Mouse (Mus musculus): ENCODE results near the gene Pdzrn3. TPM values are rescaled to one million over a fixed set of nuclear protein-coding genes. Genes with fewer than 3 reads are reported as not detected.

Gene Pdzrn3
- polyA plus RNA-seq, 1 experiment from 2014 or later, result 18.9 TPM

DNA sequence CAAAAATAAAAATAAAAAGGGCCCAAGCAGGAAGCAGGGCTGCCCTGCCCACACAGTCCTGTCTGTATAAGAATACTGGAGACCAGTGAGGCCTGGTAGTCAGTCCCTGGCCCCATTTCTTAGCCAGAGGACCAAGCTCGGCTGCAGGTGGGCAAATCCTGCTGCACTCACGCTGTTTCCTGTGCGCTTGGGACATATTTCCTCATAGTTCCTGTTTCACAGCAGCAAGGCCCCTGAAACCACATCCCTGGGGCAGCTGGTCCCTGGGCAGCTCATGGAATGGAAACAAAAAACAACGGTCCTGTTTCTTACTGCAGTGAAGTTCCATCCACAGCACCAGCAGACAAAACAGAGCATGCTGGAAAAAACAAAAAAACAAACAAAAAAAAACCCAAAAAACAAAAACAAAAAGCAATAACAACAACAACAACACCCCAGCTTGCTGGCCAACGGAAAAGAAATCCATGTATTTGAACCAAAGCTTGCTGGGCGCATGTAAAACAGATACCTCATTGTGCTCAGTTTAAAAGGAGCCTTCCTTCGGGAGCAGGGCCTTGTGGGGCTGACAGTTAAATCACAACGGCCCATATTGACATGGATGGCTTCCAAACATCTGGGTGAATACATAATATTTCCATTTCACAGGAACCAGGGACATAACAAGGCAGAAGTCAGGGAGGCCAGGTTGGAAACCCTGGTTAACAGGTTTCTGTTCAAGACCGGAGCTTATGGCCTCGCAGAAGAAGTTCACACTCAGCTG, 108.2 kb downstream of the Pdzrn3 start:
- 39% methylated on average over 10 of the region's 10 CpGs for WGBS
- H3K36me3 ChIP-seq (ENCODE audit: control insufficient read depth, insufficient read depth, low read length), result no peaks in the 10 kb centered on the region
- no peak overlapping the region for H3K9ac ChIP-seq (ENCODE audit: low read depth, low read length)
- no peak for ATAC-seq
- H3K4me1 ChIP-seq (ENCODE audit: control insufficient read depth, insufficient read depth, low read depth, low read length), result no peaks in the 10 kb centered on the region
- H3K4me3 ChIP-seq (ENCODE audit: low read length), result no peak overlapping the region
- no peaks in the 10 kb centered on the region for H3K27me3 ChIP-seq (replicated peaks; ENCODE audit: control insufficient read depth, insufficient read depth, low read length)
- H3K27ac ChIP-seq (ENCODE audit: low read depth, low read length), result no peak overlapping the region
- H3K4me2 ChIP-seq (ENCODE audit: low read length), result no peak overlapping the region
- no peaks in the 10 kb centered on the region for H3K9me3 ChIP-seq (ENCODE audit: control insufficient read depth, low read length)

DNA sequence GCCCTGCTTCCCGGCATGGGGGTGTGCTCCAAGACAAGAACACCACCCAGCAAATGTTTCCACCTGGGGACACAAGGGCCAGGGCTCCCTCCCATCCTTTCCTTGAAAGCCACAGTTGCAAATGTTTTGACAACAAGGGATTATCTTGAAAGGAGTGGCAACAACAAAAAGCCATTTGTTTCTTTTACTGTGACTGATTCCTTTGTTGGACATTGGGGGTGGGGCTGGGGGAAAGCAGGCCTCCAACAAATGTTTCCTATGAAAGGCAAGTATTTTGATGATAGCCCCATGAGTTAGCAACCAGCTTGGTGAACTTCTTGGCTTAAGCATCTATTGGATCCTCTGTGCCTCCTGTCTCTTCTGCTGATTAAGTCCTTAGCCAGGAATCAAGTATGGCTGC, 109.4 kb downstream of the Pdzrn3 start:
- no peak for ATAC-seq
- H3K4me3 ChIP-seq (ENCODE audit: low read length), result no peak overlapping the region
- peaks cover 5% of the 10 kb centered on the region for H3K4me1 ChIP-seq (ENCODE audit: control insufficient read depth, insufficient read depth, low read depth, low read length)
- H3K27ac ChIP-seq (ENCODE audit: low read depth, low read length), result no peak overlapping the region
- H3K36me3 ChIP-seq (ENCODE audit: control insufficient read depth, insufficient read depth, low read length), result no peaks in the 10 kb centered on the region
- no peaks in the 10 kb centered on the region for H3K9me3 ChIP-seq (ENCODE audit: control insufficient read depth, low read length)
- H3K27me3 ChIP-seq (replicated peaks; ENCODE audit: control insufficient read depth, insufficient read depth, low read length), result no peaks in the 10 kb centered on the region
- H3K9ac ChIP-seq (ENCODE audit: low read depth, low read length), result no peak overlapping the region
- WGBS, result 20% methylated on average over 1 of the region's 1 CpGs
- no peak overlapping the region for H3K4me2 ChIP-seq (ENCODE audit: low read length)

DNA sequence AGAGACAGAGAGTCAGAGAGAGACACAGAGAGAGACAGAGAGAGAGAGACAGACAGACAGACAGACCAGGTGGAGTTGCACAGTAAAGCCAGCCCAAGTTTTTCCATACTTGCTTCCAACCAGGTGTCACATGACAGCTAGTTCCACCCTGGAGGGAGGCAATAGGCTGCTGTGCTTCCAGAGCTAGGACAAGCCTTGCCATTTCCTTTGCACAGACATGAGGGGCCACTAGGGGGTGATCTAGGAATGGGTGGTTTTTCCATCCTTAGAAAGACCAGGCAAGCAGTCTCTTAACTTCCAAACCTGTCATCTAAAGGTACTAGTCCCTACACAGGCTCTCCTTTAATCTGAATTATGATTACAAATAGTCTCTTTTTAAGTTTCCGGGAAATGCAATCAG, 110.9 kb downstream of the Pdzrn3 start:
- Histone ChIP-seq H3K27me3 (replicated peaks; ENCODE audit: control insufficient read depth, insufficient read depth, low read length) (no peaks in the 10 kb centered on the region), H3K4me3 (ENCODE audit: low read length) (no peak overlapping the region), H3K27ac (ENCODE audit: low read depth, low read length) (no peak overlapping the region), H3K9me3 (ENCODE audit: control insufficient read depth, low read length) (no peaks in the 10 kb centered on the region), H3K4me2 (ENCODE audit: low read length) (no peak overlapping the region), H3K4me1 (ENCODE audit: control insufficient read depth, insufficient read depth, low read depth, low read length) (peaks cover 5% of the 10 kb centered on the region), H3K36me3 (ENCODE audit: control insufficient read depth, insufficient read depth, low read length) (no peaks in the 10 kb centered on the region), H3K9ac (ENCODE audit: low read depth, low read length) (no peak overlapping the region)
- 48% methylated on average over 1 of the region's 1 CpGs for WGBS
- peak; percentile 56; the same call in 1 of the 2 replicates for ATAC-seq

DNA sequence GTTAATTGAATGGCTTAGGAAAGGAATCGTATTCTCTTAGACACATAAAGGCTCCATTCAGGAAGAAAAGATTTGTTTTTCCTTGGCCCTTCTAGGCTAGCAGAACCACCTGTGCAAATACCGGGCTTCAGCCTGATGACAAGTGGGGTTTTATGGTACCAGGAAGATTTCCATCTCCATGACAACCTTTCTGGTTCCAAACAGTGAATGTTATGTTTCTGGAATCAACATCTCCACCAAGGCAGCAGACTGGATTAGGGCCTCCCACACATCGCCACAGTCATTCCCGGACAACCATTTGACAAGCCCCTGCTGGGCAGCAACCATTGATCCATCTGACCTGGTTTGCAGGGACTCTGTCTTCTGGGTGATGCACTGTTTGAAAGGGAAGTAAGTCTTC, 114.2 kb downstream of the Pdzrn3 start:
- Histone ChIP-seq H3K9ac (ENCODE audit: low read depth, low read length) (no peak overlapping the region), H3K27me3 (replicated peaks; ENCODE audit: control insufficient read depth, insufficient read depth, low read length) (no peaks in the 10 kb centered on the region), H3K36me3 (ENCODE audit: control insufficient read depth, insufficient read depth, low read length) (no peaks in the 10 kb centered on the region), H3K27ac (ENCODE audit: low read depth, low read length) (no peak overlapping the region), H3K9me3 (ENCODE audit: control insufficient read depth, low read length) (no peaks in the 10 kb centered on the region), H3K4me2 (ENCODE audit: low read length) (no peak overlapping the region), H3K4me1 (ENCODE audit: control insufficient read depth, insufficient read depth, low read depth, low read length) (peaks cover 5% of the 10 kb centered on the region), H3K4me3 (ENCODE audit: low read length) (no peak overlapping the region)
- 22% methylated on average over 4 of the region's 4 CpGs for WGBS
- ATAC-seq, result peak; percentile 21; the same call in 1 of the 2 replicates

DNA sequence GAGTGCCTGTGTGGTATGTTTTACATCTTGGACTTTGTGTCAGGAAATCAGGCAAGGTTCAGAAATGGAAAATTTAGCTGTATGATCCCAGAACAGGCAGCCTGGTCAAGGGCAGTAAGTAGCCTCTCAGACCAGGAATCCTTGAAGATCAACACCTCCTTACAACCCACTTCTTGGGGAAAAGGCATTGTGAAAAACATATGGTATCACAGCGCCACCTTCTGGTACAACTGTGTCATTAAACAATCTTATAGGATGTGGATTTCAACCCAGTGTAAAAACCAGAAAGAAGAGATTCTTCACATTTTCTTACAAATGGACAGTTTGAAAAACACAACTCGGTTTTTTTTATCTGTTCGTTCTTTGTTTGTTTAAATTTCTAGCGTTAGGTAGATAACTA, 116.2 kb downstream of the Pdzrn3 start:
- Histone ChIP-seq H3K9ac (ENCODE audit: low read depth, low read length) (no peak overlapping the region), H3K4me3 (ENCODE audit: low read length) (no peak overlapping the region), H3K4me1 (ENCODE audit: control insufficient read depth, insufficient read depth, low read depth, low read length) (peaks cover 5% of the 10 kb centered on the region), H3K27me3 (replicated peaks; ENCODE audit: control insufficient read depth, insufficient read depth, low read length) (no peaks in the 10 kb centered on the region), H3K27ac (ENCODE audit: low read depth, low read length) (no peak overlapping the region), H3K36me3 (ENCODE audit: control insufficient read depth, insufficient read depth, low read length) (no peaks in the 10 kb centered on the region), H3K4me2 (ENCODE audit: low read length) (no peak overlapping the region), H3K9me3 (ENCODE audit: control insufficient read depth, low read length) (no peaks in the 10 kb centered on the region)
- ATAC-seq, result no peak; the same call in 1 of the 2 replicates
- 6% methylated on average over 4 of the region's 4 CpGs for WGBS

DNA sequence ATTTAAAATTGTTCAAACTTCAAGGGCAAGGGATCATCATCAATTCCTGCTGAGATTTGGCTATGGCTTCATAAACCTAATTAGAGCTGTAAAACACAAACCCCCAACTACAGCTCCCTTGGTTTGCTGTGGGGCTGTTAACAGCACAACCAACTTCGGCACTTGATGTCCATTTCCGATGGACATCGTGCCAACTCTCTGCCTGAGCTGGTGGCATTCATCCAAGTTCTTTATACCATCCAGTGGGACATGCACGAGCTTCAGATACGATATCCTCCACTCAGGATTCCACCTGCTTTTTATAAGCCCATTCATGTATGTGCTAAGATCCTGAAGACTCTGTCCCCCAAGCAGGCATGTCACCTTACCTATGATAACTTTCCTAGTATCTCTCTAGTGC, 118.3 kb downstream of the Pdzrn3 start:
- H3K9ac ChIP-seq (ENCODE audit: low read depth, low read length), result no peak overlapping the region
- no peak overlapping the region for H3K27ac ChIP-seq (ENCODE audit: low read depth, low read length)
- H3K27me3 ChIP-seq (replicated peaks; ENCODE audit: control insufficient read depth, insufficient read depth, low read length), result no peaks in the 10 kb centered on the region
- no peak overlapping the region for H3K4me2 ChIP-seq (ENCODE audit: low read length)
- peaks cover 5% of the 10 kb centered on the region for H3K4me1 ChIP-seq (ENCODE audit: control insufficient read depth, insufficient read depth, low read depth, low read length)
- H3K36me3 ChIP-seq (ENCODE audit: control insufficient read depth, insufficient read depth, low read length), result no peaks in the 10 kb centered on the region
- H3K9me3 ChIP-seq (ENCODE audit: control insufficient read depth, low read length), result no peaks in the 10 kb centered on the region
- 52% methylated on average over 5 of the region's 5 CpGs for WGBS
- no peak overlapping the region for H3K4me3 ChIP-seq (ENCODE audit: low read length)
- no peak for ATAC-seq

DNA sequence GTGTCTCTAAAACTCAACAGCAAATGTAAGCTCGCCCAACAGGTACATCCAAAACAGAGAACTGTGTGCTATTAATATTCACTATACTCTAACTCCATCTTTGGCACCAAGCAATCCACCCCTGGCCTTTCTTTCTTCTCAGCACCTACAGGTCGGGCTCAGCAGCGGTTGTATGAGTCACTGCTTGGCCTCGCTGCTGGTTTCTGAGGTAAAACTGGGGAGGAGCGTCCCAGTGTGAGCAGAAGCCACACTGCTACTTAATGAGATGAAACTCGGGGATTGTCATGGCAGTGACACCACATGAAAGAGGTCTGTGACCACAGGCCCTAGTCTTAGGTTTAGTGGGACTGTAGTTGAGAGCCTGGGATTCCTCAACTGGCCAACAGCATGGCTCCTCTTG, 120.3 kb downstream of the Pdzrn3 start:
- H3K4me2 ChIP-seq (ENCODE audit: low read length), result no peak overlapping the region
- H3K9ac ChIP-seq (ENCODE audit: low read depth, low read length), result no peak overlapping the region
- H3K4me3 ChIP-seq (ENCODE audit: low read length), result no peak overlapping the region
- H3K9me3 ChIP-seq (ENCODE audit: control insufficient read depth, low read length), result no peaks in the 10 kb centered on the region
- 85% methylated on average over 6 of the region's 6 CpGs for WGBS
- no peak overlapping the region for H3K27ac ChIP-seq (ENCODE audit: low read depth, low read length)
- H3K4me1 ChIP-seq (ENCODE audit: control insufficient read depth, insufficient read depth, low read depth, low read length), result peaks cover 5% of the 10 kb centered on the region
- H3K27me3 ChIP-seq (replicated peaks; ENCODE audit: control insufficient read depth, insufficient read depth, low read length), result no peaks in the 10 kb centered on the region
- H3K36me3 ChIP-seq (ENCODE audit: control insufficient read depth, insufficient read depth, low read length), result no peaks in the 10 kb centered on the region
- no peak for ATAC-seq

DNA sequence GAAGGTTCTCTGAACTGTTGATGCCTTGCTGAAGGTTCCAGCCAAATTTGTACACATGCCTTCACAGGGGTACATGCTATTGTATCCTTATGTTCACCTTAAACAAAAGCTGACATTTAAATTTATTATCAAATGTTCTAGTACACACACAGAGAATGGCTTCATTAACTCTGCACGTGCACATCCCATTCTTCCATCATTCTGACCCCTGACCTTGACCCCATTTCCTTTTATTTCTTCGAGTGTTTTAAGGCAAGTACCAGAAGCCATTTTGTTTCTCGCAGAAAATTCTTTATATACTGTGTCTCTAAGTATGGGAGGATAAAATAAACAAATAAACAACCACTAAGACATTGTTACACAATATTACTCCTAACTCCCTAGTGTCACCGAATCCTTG, 123.0 kb downstream of the Pdzrn3 start:
- Histone ChIP-seq H3K4me2 (ENCODE audit: low read length) (no peak overlapping the region), H3K9ac (ENCODE audit: low read depth, low read length) (no peak overlapping the region), H3K27ac (ENCODE audit: low read depth, low read length) (no peak overlapping the region), H3K36me3 (ENCODE audit: control insufficient read depth, insufficient read depth, low read length) (no peaks in the 10 kb centered on the region), H3K4me1 (ENCODE audit: control insufficient read depth, insufficient read depth, low read depth, low read length) (peaks cover 16% of the 10 kb centered on the region), H3K9me3 (ENCODE audit: control insufficient read depth, low read length) (no peaks in the 10 kb centered on the region), H3K4me3 (ENCODE audit: low read length) (no peak overlapping the region), H3K27me3 (replicated peaks; ENCODE audit: control insufficient read depth, insufficient read depth, low read length) (0 out of 2 replicates have a peak, but pooled peaks cover 2% of the 10 kb centered on the region)
- WGBS, result 31% methylated on average over 4 of the region's 4 CpGs
- ATAC-seq, result no peak

DNA sequence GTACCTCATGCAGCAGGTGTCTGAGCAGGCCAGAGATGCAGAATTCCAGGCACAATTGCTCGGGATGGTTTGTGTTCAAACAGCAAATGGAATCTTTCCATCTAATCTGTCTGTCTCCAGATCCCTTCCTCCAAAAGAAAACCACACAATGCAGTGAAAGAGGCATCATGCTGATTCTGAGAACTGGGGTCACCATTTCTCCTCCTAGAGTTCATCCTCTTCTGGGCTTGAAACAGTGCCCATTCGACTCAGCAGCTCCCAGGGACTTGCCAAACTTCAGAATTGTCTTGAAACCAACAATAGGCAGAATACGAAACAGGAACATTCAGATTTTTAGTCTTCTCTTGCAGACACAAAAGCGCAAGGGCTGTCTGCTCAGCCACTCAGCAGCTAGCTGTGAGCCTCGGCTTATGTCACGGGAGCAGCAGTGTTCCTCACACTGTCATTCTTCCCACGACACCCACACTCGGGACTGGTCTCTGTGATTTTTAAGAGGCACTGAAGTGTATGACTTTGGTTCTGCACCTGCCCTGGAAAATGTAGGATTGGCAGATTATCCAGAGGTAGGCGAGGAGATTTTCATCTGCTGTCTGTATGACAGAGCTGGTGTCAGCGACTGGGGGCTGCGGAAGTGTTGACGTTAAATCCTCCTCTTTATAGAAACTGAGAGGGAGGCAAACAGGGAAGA, 125.6 kb downstream of the Pdzrn3 start:
- Histone ChIP-seq H3K9ac (ENCODE audit: low read depth, low read length) (peak overlapping the region; percentile 36; the same call in 1 of the 2 replicates), H3K36me3 (ENCODE audit: control insufficient read depth, insufficient read depth, low read length) (no peaks in the 10 kb centered on the region), H3K27me3 (replicated peaks; ENCODE audit: control insufficient read depth, insufficient read depth, low read length) (0 out of 2 replicates have a peak, but pooled peaks cover 2% of the 10 kb centered on the region), H3K9me3 (ENCODE audit: control insufficient read depth, low read length) (no peaks in the 10 kb centered on the region), H3K4me2 (ENCODE audit: low read length) (no peak overlapping the region; the same call in 1 of the 2 replicates), H3K4me3 (ENCODE audit: low read length) (no peak overlapping the region), H3K4me1 (ENCODE audit: control insufficient read depth, insufficient read depth, low read depth, low read length) (peaks cover 16% of the 10 kb centered on the region), H3K27ac (ENCODE audit: low read depth, low read length) (no peak overlapping the region; the same call in 1 of the 2 replicates)
- WGBS, result 26% methylated on average over 12 of the region's 12 CpGs
- ATAC-seq, result no peak
